Mouse (Mus musculus) limb, embryonic 14.5 days (tissue): ENCODE measurements around the gene Comp. TPM values are rescaled to one million over a fixed set of nuclear protein-coding genes. Genes with fewer than 3 reads are reported as not detected.

Experiments
- ATAC-seq: fragments of 200-750 bp; cut with Nextera tagmentation; 2 replicates; pipeline ENCODE4 v1.8.0; 2017; ENCODE audit warnings: low read depth, moderate number of reproducible peaks, moderate TSS enrichment; ENCODE audit not compliant: low FRiP score
- DNase-seq: peaks from one replicate; pipeline ENCODE4 v3.0.0-alpha.2; 2015; ENCODE audit warnings: low spot score
- H3K27ac ChIP-seq: fragments of 300-500 bp; sonication (generic); replicated peaks from 2 replicates; pipeline ENCODE4 v1.5.1; 2014; ENCODE audit warnings: low read depth, mild to moderate bottlenecking, low read length, moderate library complexity, mixed read lengths
- H3K27me3 ChIP-seq: fragments of 300-500 bp; sonication (generic); 2 replicates; pipeline ENCODE4 v1.6.1; 2014; ENCODE audit warnings: low read length, mixed read lengths; ENCODE audit not compliant: control insufficient read depth, insufficient read depth
- H3K36me3 ChIP-seq: fragments of 300-500 bp; sonication (generic); 2 replicates; pipeline ENCODE4 v1.6.1; 2014; ENCODE audit warnings: mild to moderate bottlenecking, low read length, moderate library complexity, mixed read lengths; ENCODE audit not compliant: control insufficient read depth, insufficient read depth
- H3K4me1 ChIP-seq: fragments of 300-500 bp; sonication (generic); 2 replicates; pipeline ENCODE4 v1.6.1; 2014; ENCODE audit warnings: antibody characterized with exemption, low read length, mixed read lengths; ENCODE audit not compliant: control insufficient read depth, insufficient read depth
- H3K4me2 ChIP-seq: fragments of 300-500 bp; sonication (generic); replicated peaks from 2 replicates; pipeline ENCODE4 v1.6.1; 2014; ENCODE audit warnings: low read depth, mild to moderate bottlenecking, low read length, moderate library complexity; ENCODE audit not compliant: severe bottlenecking
- H3K4me3 ChIP-seq: fragments of 300-500 bp; sonication (generic); replicated peaks from 2 replicates; pipeline ENCODE4 v1.5.1; 2014; ENCODE audit warnings: low read length
- H3K9ac ChIP-seq: fragments of 300-500 bp; sonication (generic); 2 replicates; pipeline ENCODE4 v1.6.1; 2014; ENCODE audit warnings: mild to moderate bottlenecking, low read depth, low read length, moderate library complexity; ENCODE audit not compliant: severe bottlenecking
- H3K9me3 ChIP-seq: fragments of 300-500 bp; sonication (generic); 2 replicates; pipeline ENCODE4 v1.6.1; 2016; ENCODE audit warnings: low read length; ENCODE audit not compliant: control insufficient read depth
- POLR2A ChIP-seq: fragments of 200-500 bp; IDR thresholded peaks from 2 replicates; pipeline ENCODE4 v1.8.0; 2012; ENCODE audit warnings: inconsistent platforms, mild to moderate bottlenecking, moderate library complexity, borderline replicate concordance; ENCODE audit not compliant: insufficient read depth, insufficient read length; ENCODE audit errors: extremely low read depth
- WGBS: fragments of 180-500 bp; shearing (Covaris S2); extraction: QIAGEN DNeasy Blood & Tissue Kit; methylation state at CpG from one replicate; pipeline ENCODE4 v1.1.7; 2014; 5-methylcytosine and 5-hydroxymethylcytosine counted together
- polyA plus RNA-seq, 2 experiments: library from polyadenylated mRNA; depleted of rRNA in 1 of 2; stranded (reverse) in 1 of 2; unstranded in 1 of 2; fragments of >200 nt; fragmentation: Nextera tagmentation in 1 of 2; extraction: Ambion mirVana in 1 of 2; gene quantifications; 2 replicates each; pipeline versions ENCODE4 v1.2.1 to v1.2.3; 2012 to 2014

Gene Comp
- polyA plus RNA-seq, 2 experiments: 46.3 to 136 TPM

- H3K4me2 ChIP-seq: peak overlapping the region; percentile 13; the same call in 1 of the 2 replicates
- peak; percentile 69 for DNase-seq
- peaks cover 14% of the 10 kb centered on the region for H3K36me3 ChIP-seq
- H3K9ac ChIP-seq: no peak overlapping the region
- peaks cover 33% of the 10 kb centered on the region for H3K4me1 ChIP-seq
- no peak overlapping the region for H3K4me3 ChIP-seq
- H3K9me3 ChIP-seq: no peaks in the 10 kb centered on the region
- H3K27me3 ChIP-seq: no peaks in the 10 kb centered on the region
- 62% methylated on average over 4 of the region's 6 CpGs for WGBS
- H3K27ac ChIP-seq: peak overlapping the region; percentile 79; the same call in 1 of the 2 replicates
- TF ChIP-seq POLR2A: no peak
- ATAC-seq: peak; percentile 77
Measured at GRCm38 (mm10) chr8:70408301-70408700, 34.9 kb downstream of the Comp start.

- peaks cover 33% of the 10 kb centered on the region for H3K4me1 ChIP-seq
- ATAC-seq (no peak), DNase-seq (no peak)
- H3K4me2 ChIP-seq: no peak overlapping the region
- TF ChIP-seq POLR2A: no peak
- H3K27ac ChIP-seq: peak overlapping the region; percentile 79
- no peaks in the 10 kb centered on the region for H3K27me3 ChIP-seq
- H3K36me3 ChIP-seq: peaks cover 19% of the 10 kb centered on the region
- H3K9me3 ChIP-seq: no peaks in the 10 kb centered on the region
- no peak overlapping the region for H3K4me3 ChIP-seq
- H3K9ac ChIP-seq: peak overlapping the region; percentile 25; the same call in 1 of the 2 replicates
- 73% methylated on average over 10 of the region's 10 CpGs for WGBS
Measured at GRCm38 (mm10) chr8:70409019-70409418, 35.7 kb downstream of the Comp start.

- peak overlapping the region; percentile 79 for H3K27ac ChIP-seq
- H3K27me3 ChIP-seq: no peaks in the 10 kb centered on the region
- no peak for TF ChIP-seq POLR2A
- peaks cover 15% of the 10 kb centered on the region for H3K36me3 ChIP-seq
- DNase-seq (peak; percentile 43), ATAC-seq (peak; percentile 39; the same call in 1 of the 2 replicates)
- WGBS: 36% methylated on average over 9 of the region's 9 CpGs
- no peak overlapping the region for H3K4me3 ChIP-seq
- peak overlapping the region; percentile 25; the same call in 1 of the 2 replicates for H3K9ac ChIP-seq
- H3K9me3 ChIP-seq: no peaks in the 10 kb centered on the region
- H3K4me1 ChIP-seq: peaks cover 33% of the 10 kb centered on the region
- no peak overlapping the region for H3K4me2 ChIP-seq
Measured at GRCm38 (mm10) chr8:70409455-70409871, 36.1 kb downstream of the Comp start.

GRCm38 (mm10) chr8:70410281-70410680 lies 36.9 kb downstream of the Comp start:
- H3K4me3 ChIP-seq: no peak overlapping the region
- 98% methylated on average over 5 of the region's 5 CpGs for WGBS
- 0 out of 2 replicates have a peak overlapping the region, but pooled peaks have one; percentile 79 for H3K27ac ChIP-seq
- no peaks in the 10 kb centered on the region for H3K27me3 ChIP-seq
- DNase-seq: no peak
- TF ChIP-seq POLR2A: no peak
- H3K9me3 ChIP-seq: no peaks in the 10 kb centered on the region
- peaks cover 33% of the 10 kb centered on the region for H3K4me1 ChIP-seq
- H3K4me2 ChIP-seq: no peak overlapping the region
- H3K9ac ChIP-seq: no peak overlapping the region
- ATAC-seq: no peak
- H3K36me3 ChIP-seq: peaks cover 15% of the 10 kb centered on the region

GRCm38 (mm10) chr8:70414310-70414946 lies 41.1 kb downstream of the Comp start:
- no peak overlapping the region for H3K9ac ChIP-seq
- no peak for TF ChIP-seq POLR2A
- 85% methylated on average over 6 of the region's 6 CpGs for WGBS

More at GRCm38 (mm10) chr8:70414310-70414946, 41.1 kb downstream of the Comp start:
- H3K9me3 ChIP-seq: no peaks in the 10 kb centered on the region
- peaks cover 15% of the 10 kb centered on the region for H3K36me3 ChIP-seq
- H3K27ac ChIP-seq: no peak overlapping the region
- H3K4me3 ChIP-seq: no peak overlapping the region
- ATAC-seq (no peak), DNase-seq (no peak)
- H3K4me1 ChIP-seq: peaks cover 42% of the 10 kb centered on the region
- H3K4me2 ChIP-seq: no peak overlapping the region
- no peaks in the 10 kb centered on the region for H3K27me3 ChIP-seq
